Mouse (Mus musculus) heart, adult 2 months (tissue): ENCODE measurements around the gene Thbs2.

Source experiments
- CTCF ChIP-seq: fragments of 200-600 bp; IDR thresholded peaks from 2 replicates; pipeline ENCODE4 v1.8.1; 2022; ENCODE audit warnings: antibody characterized with exemption, mild to moderate bottlenecking, moderate library complexity
- EP300 ChIP-seq: fragments of 200-500 bp; IDR thresholded peaks from 2 replicates; pipeline ENCODE4 v1.6.1; 2011; ENCODE audit warnings: low read depth, low read length, control low read depth; ENCODE audit not compliant: insufficient read depth
- POLR2A ChIP-seq: fragments of 200-500 bp; IDR thresholded peaks from 2 replicates; pipeline ENCODE4 v1.6.1; 2011; ENCODE audit warnings: mild to moderate bottlenecking, low read depth, low read length, control low read depth; ENCODE audit not compliant: insufficient read depth

DNA sequence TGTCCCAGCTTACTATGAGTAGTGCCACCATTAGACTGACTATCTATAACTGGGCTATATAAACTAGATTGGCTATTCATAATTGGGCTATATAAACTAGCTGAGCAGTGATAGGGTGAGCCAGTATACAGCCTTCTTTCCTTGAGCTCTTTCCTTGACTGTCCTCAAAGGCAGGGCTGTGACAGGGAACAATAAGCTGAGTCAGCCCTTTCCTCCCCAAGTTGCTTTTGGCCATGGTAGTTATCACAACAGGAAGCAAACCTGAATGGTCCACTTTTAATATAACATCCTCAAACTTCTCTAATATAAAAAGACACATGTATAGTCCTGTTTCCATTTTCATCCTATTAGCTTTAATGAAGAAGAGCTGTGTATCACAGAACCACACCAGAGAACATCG lies 39.0 kb upstream of the Thbs2 start:
- no peak for TF ChIP-seq POLR2A
- no peak for TF ChIP-seq EP300
- no peak for TF ChIP-seq CTCF
